Mouse (Mus musculus) MEL (cell line): ENCODE measurements around the gene Crygd. TPM values are rescaled to one million over a fixed set of nuclear protein-coding genes. Genes with fewer than 3 reads are reported as not detected.

Experiments
- DNase-seq: peaks from one replicate; pipeline ENCODE4 v3.0.0; 2011; ENCODE audit warnings: low read depth, low spot score
- H3K27ac ChIP-seq: 2 replicates; pipeline ENCODE4 v1.5.1; 2012; ENCODE audit warnings: low read depth, mild to moderate bottlenecking, control low read depth, low read length, moderate library complexity; ENCODE audit not compliant: control insufficient read depth
- H3K27me3 ChIP-seq, 2 experiments: fragments of 150-350 bp in 1 of 2; sonication (generic) in 1 of 2; 2 replicates each; pipeline ENCODE4 v1.6.1; 2012; ENCODE audit warnings: low read length in 2 of 2, mild to moderate bottlenecking in 2 of 2, improper control_type of control experiment in 1 of 2, moderate library complexity in 1 of 2; ENCODE audit not compliant: insufficient read depth in 2 of 2, control insufficient read depth in 1 of 2
- H3K36me3 ChIP-seq, 2 experiments: 2 replicates each; pipeline ENCODE4 v1.6.1; 2012 to 2014; ENCODE audit warnings: low read length in 2 of 2, improper control_type of control experiment in 1 of 2, inconsistent platforms in 1 of 2, mild to moderate bottlenecking in 1 of 2; ENCODE audit not compliant: insufficient read depth in 2 of 2, control insufficient read depth in 1 of 2
- H3K4me1 ChIP-seq, 2 experiments: fragments of 150-350 bp in 1 of 2; sonication (generic) in 1 of 2; 2 replicates each; pipeline ENCODE4 v1.6.1; 2012; ENCODE audit warnings: low read length in 2 of 2, improper control_type of control experiment in 1 of 2, mild to moderate bottlenecking in 1 of 2; ENCODE audit not compliant: insufficient read depth in 2 of 2, control insufficient read depth in 1 of 2
- H3K4me3 ChIP-seq, 2 experiments: fragments of 150-350 bp in 1 of 2; sonication (generic) in 1 of 2; 2 replicates each; pipeline ENCODE4 v1.5.1; 2012; ENCODE audit warnings: low read depth in 2 of 2, low read length in 2 of 2, mild to moderate bottlenecking in 2 of 2, moderate library complexity in 2 of 2, control low read depth in 1 of 2, improper control_type of control experiment in 1 of 2; ENCODE audit not compliant: control insufficient read depth in 1 of 2, insufficient read depth in 1 of 2
- H3K79me2 ChIP-seq: 2 replicates; pipeline ENCODE4 v1.6.1; 2012; ENCODE audit warnings: mild to moderate bottlenecking, low read length, moderate library complexity; ENCODE audit not compliant: control insufficient read depth, poor library complexity, insufficient read depth
- H3K9ac ChIP-seq: 2 replicates; pipeline ENCODE4 v1.6.1; 2012; ENCODE audit warnings: low read depth, mild to moderate bottlenecking, control low read depth, low read length, moderate library complexity; ENCODE audit not compliant: control insufficient read depth, poor library complexity, severe bottlenecking
- H3K9me3 ChIP-seq: fragments of 150-350 bp; sonication (generic); replicated peaks from 2 replicates; pipeline ENCODE4 v1.6.1; 2012; ENCODE audit warnings: mild to moderate bottlenecking, low read length, improper control_type of control experiment, moderate library complexity; ENCODE audit not compliant: insufficient read depth
- CTCF ChIP-seq, 3 experiments: IDR thresholded peaks in 2 of 3; conservative IDR thresholded peaks in 1 of 3; 2 replicates each; pipeline ENCODE4 v1.5.1; 2011 to 2012; ENCODE audit warnings: low read length in 3 of 3, low read depth in 2 of 3, mild to moderate bottlenecking in 2 of 3, improper control_type of control experiment in 1 of 3, inconsistent platforms in 1 of 3, mixed read lengths in 1 of 3, moderate library complexity in 1 of 3; ENCODE audit not compliant: control insufficient read depth in 1 of 3, insufficient read depth in 1 of 3, poor library complexity in 1 of 3, severe bottlenecking in 1 of 3
- ELF1 ChIP-seq: IDR thresholded peaks from 2 replicates; pipeline ENCODE4 v1.6.1; 2014; ENCODE audit warnings: low read depth, mild to moderate bottlenecking, inconsistent platforms, low read length, improper control_type of control experiment, moderate library complexity
- JUND ChIP-seq: IDR thresholded peaks from 2 replicates; pipeline ENCODE4 v1.6.1; 2011; ENCODE audit warnings: low read depth, mild to moderate bottlenecking, improper control_type of control experiment, low read length
- MAFK ChIP-seq: IDR thresholded peaks from 2 replicates; pipeline ENCODE4 v1.6.1; 2011; ENCODE audit warnings: low read depth, mild to moderate bottlenecking, low read length, improper control_type of control experiment, borderline replicate concordance
- MAX ChIP-seq: IDR thresholded peaks from 2 replicates; pipeline ENCODE4 v1.6.1; 2011; ENCODE audit warnings: low read length, improper control_type of control experiment
- MYB ChIP-seq: IDR thresholded peaks from 2 replicates; pipeline ENCODE4 v1.6.1; 2011; ENCODE audit warnings: mild to moderate bottlenecking, low read depth, low read length, improper control_type of control experiment
- NELFE ChIP-seq: IDR thresholded peaks from 2 replicates; pipeline ENCODE4 v1.6.1; 2011; ENCODE audit warnings: low read depth, low read length, improper control_type of control experiment
- NRF1 ChIP-seq: IDR thresholded peaks from 2 replicates; pipeline ENCODE4 v1.6.1; 2014; ENCODE audit warnings: low read depth, mild to moderate bottlenecking, inconsistent platforms, low read length, improper control_type of control experiment, moderate library complexity; ENCODE audit not compliant: poor library complexity, insufficient read depth, severe bottlenecking
- POLR2A ChIP-seq, 2 experiments: IDR thresholded peaks; 2 replicates each; pipeline ENCODE4 v1.6.1; 2011 to 2012; ENCODE audit warnings: low read length in 2 of 2, mild to moderate bottlenecking in 2 of 2, control low read depth in 1 of 2, improper control_type of control experiment in 1 of 2, low read depth in 1 of 2, moderate library complexity in 1 of 2; ENCODE audit not compliant: control insufficient read depth in 1 of 2, insufficient read depth in 1 of 2, poor library complexity in 1 of 2
- POLR2AphosphoS2 ChIP-seq: IDR thresholded peaks from 2 replicates; pipeline ENCODE4 v1.6.1; 2011; ENCODE audit warnings: low read length, improper control_type of control experiment
- RAD21 ChIP-seq: IDR thresholded peaks from 2 replicates; pipeline ENCODE4 v1.6.1; 2011; ENCODE audit warnings: mild to moderate bottlenecking, low read depth, low read length, improper control_type of control experiment
- RCOR1 ChIP-seq: IDR thresholded peaks from 2 replicates; pipeline ENCODE4 v1.6.1; 2012; ENCODE audit warnings: low read depth, mild to moderate bottlenecking, inconsistent platforms, low read length, improper control_type of control experiment
- SIN3A ChIP-seq: IDR thresholded peaks from 2 replicates; pipeline ENCODE4 v1.6.1; 2012; ENCODE audit warnings: low read length, improper control_type of control experiment, inconsistent platforms
- SMC3 ChIP-seq: IDR thresholded peaks from 2 replicates; pipeline ENCODE4 v1.6.1; 2011; ENCODE audit warnings: low read depth, low read length, improper control_type of control experiment
- TAL1 ChIP-seq: IDR thresholded peaks from 2 replicates; pipeline ENCODE4 v1.6.1; 2012; ENCODE audit warnings: mild to moderate bottlenecking, inconsistent platforms, low read length, moderate library complexity, mixed read lengths
- ZC3H11A ChIP-seq: IDR thresholded peaks from 2 replicates; pipeline ENCODE4 v1.6.1; 2012; ENCODE audit warnings: low read depth, mild to moderate bottlenecking, inconsistent platforms, low read length, improper control_type of control experiment
- ZKSCAN1 ChIP-seq: IDR thresholded peaks from 2 replicates; pipeline ENCODE4 v1.6.1; 2012; ENCODE audit warnings: low read depth, mild to moderate bottlenecking, inconsistent platforms, low read length, improper control_type of control experiment, moderate library complexity
- ZNF384 ChIP-seq: IDR thresholded peaks from 2 replicates; pipeline ENCODE4 v1.6.1; 2012; ENCODE audit warnings: low read depth, mild to moderate bottlenecking, inconsistent platforms, low read length, improper control_type of control experiment
- polyA plus RNA-seq, 2 experiments: library from polyadenylated mRNA; stranded (reverse) in 1 of 2; unstranded in 1 of 2; fragments of >175 nt in 1 of 2; fragments of >200 nt in 1 of 2; gene quantifications; 2 replicates each; pipeline versions ENCODE4 v1.2.1 to v1.2.4; 2012; ENCODE audit warnings: low replicate concordance in 2 of 2, low read depth in 1 of 2; ENCODE audit not compliant: insufficient read length in 2 of 2, insufficient read depth in 1 of 2, missing spikeins in 1 of 2
- total RNA-seq: library from RNA; depleted of rRNA; stranded (reverse); fragments of 300-350 nt; gene quantifications from 2 replicates; pipeline ENCODE4 v1.2.3, GENCODE M21; 2012

The Crygd gene
- total and polyA plus RNA-seq, 3 experiments, result not detected

DNA sequence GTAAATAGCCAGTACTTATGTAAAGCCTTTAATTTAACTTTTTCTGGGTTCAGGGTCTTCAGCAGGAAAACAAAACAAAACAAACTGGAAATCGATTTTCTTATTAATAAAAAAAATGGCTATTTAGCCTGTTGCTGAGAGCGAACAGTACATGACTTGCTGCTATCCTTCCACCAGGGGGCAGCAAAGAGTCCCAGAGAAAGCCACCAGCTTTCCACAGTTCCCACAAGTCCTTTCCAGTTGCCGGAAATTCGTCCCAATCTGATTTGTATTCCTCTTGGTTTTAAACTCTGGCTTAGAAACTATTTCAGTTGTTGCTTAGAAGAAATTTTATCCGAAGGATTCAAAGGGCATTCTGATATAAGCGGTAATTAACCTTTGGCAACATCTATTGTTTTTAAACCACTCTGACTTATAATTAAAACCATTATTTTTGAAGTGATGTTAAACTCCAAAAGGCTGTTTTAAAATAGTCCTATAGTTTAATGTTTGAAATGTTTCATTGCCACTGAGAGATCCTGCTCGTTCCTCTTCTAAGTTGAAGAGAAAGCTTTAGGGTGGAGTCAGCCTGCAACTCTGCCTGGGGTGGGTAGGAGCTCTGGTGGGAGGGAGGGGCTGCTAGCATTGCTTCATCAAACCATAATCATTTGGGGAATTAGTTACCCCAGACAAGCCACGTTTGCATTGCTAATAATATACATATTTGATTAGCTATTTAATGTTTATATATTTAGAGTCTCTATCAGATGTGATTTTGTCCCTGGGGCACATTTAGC is 49.0 kb upstream of the Crygd start:
- Histone ChIP-seq H3K79me2 (no peaks in the 10 kb centered on the region), H3K27me3 (no peaks in the 10 kb centered on the region; a peak in 1 of 4 replicates), H3K4me1 (peaks cover 0 to 5% of the 10 kb centered on the region in 2 experiments; a peak in 2 of 4 replicates), H3K27ac (no peak overlapping the region), H3K9me3 (no peaks in the 10 kb centered on the region), H3K9ac (no peak overlapping the region), H3K36me3 (peaks cover 0 to 4% of the 10 kb centered on the region in 2 experiments; a peak in 2 of 4 replicates), H3K4me3 (no peak overlapping the region)
- TF ChIP-seq ZNF384 (peak; percentile 58), JUND (no peak), SMC3 (peak; percentile 83), SIN3A (no peak), ZC3H11A (peak; percentile 47; the same call in 1 of the 2 replicates), CTCF (IDR thresholded peaks at IDR 0.05 in 2 of 3, conservative IDR thresholded peaks at IDR 0.05 in 1 of 3; ENCODE audit: control insufficient read depth in 1 of 3, insufficient read depth in 1 of 3, low read depth in 2 of 3, low read length in 3 of 3, poor library complexity in 1 of 3, severe bottlenecking in 1 of 3) (peak; percentile 79 to 82 (median 81)), RAD21 (peak; percentile 60)
- peak; percentile 83 for DNase-seq

DNA sequence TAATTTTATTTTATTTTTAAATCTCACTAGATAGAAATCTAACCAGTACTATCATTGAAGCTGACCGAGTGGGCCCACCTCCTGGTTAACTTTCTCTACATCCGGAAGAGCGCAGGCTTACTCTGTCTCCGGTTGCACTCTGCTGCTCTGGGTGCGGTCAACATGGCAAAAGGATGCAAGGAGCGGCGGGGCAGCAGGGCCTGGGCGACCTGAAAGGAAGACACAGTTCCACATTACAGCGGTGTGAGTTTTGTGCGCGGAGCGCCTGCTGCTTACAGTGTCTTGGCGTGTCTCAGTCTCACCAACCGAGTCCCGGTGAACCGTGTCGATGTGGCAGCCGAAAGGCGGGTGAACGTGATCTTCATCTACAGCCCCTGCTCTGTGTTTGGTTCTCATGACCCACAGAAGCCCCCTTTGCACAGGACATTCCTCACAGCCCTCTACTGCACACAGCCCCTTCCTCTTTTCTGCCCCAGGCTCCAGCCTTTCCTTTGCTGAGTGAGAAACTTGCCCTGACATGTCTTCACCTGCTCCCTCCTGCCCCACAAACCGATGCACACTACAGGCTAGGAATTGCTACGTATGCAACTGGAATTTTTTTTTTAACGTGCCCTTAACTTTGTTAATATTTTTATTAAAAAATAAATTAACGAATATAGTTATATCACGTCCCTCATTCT is 46.6 kb upstream of the Crygd start:
- Histone ChIP-seq H3K9ac (no peak overlapping the region), H3K36me3 (peaks cover 0 to 4% of the 10 kb centered on the region in 2 experiments; a peak in 2 of 4 replicates), H3K4me3 (no peak overlapping the region), H3K79me2 (no peaks in the 10 kb centered on the region), H3K27me3 (no peaks in the 10 kb centered on the region; a peak in 1 of 4 replicates), H3K27ac (no peak overlapping the region), H3K9me3 (no peaks in the 10 kb centered on the region), H3K4me1 (peaks cover 0 to 5% of the 10 kb centered on the region in 2 experiments; a peak in 2 of 4 replicates)
- no peak for TF ChIP-seq NRF1
- no peak for TF ChIP-seq ELF1
- no peak for TF ChIP-seq MAX
- TF ChIP-seq POLR2A (IDR thresholded peaks at IDR 0.05; ENCODE audit: control insufficient read depth in 1 of 2, insufficient read depth in 1 of 2, low read depth in 1 of 2, low read length in 2 of 2, poor library complexity in 1 of 2), result no peak
- no peak for TF ChIP-seq SMC3
- no peak for TF ChIP-seq MAFK
- no peak for TF ChIP-seq POLR2AphosphoS2
- no peak for TF ChIP-seq RCOR1
- TF ChIP-seq TAL1, result no peak
- TF ChIP-seq MYB, result no peak
- TF ChIP-seq CTCF (IDR thresholded peaks at IDR 0.05 in 2 of 3, conservative IDR thresholded peaks at IDR 0.05 in 1 of 3; ENCODE audit: control insufficient read depth in 1 of 3, insufficient read depth in 1 of 3, low read depth in 2 of 3, low read length in 3 of 3, poor library complexity in 1 of 3, severe bottlenecking in 1 of 3), result no peak
- TF ChIP-seq NELFE, result no peak
- no peak for TF ChIP-seq ZKSCAN1
- no peak for DNase-seq
